Mouse (Mus musculus) liver, embryonic 14.5 days (tissue): ENCODE results near the gene Hdac9.

Source experiments
- CTCF ChIP-seq: IDR thresholded peaks from 2 replicates; pipeline ENCODE4 v1.5.1; 2016; ENCODE audit warnings: antibody characterized with exemption, low read depth, control low read depth
- EP300 ChIP-seq: IDR thresholded peaks from 2 replicates; pipeline ENCODE4 v1.6.1; 2016; ENCODE audit warnings: antibody characterized with exemption, low read depth

DNA sequence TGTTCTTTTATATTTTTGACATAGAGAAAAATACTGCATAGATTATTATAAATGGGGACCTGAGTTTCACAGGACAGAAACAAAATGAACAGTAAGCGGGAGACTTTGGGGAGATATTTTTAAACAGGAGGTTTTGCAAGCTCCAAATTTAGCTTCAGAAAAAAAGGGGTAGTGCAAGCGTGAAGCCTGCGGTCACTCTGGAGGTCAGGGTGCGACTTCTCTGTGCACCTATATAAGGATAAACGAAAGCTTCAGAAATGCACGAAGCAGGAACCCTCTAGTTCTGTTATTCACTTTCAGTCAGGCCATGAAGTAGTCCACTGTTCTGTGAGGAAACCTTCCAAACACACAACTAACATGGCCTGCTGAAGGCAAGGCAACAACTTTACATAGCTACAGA, 133.3 kb downstream of the Hdac9 start:
- no peak for TF ChIP-seq CTCF
- no peak for TF ChIP-seq EP300
